Mouse (Mus musculus) E14TG2a.4 (cell line): ENCODE results near the gene Ccdc114.

Experiments used
- CTCF ChIP-seq: conservative IDR thresholded peaks from 2 replicates; pipeline ENCODE4 v1.5.1; 2014; ENCODE audit warnings: low read length
- NANOG ChIP-seq: IDR thresholded peaks from 2 replicates; pipeline ENCODE4 v1.6.1; 2014; ENCODE audit warnings: borderline replicate concordance, low read length, mixed read lengths
- POU5F1 ChIP-seq: IDR thresholded peaks from 2 replicates; pipeline ENCODE4 v1.6.1; 2014; ENCODE audit warnings: low read length, borderline replicate concordance

DNA sequence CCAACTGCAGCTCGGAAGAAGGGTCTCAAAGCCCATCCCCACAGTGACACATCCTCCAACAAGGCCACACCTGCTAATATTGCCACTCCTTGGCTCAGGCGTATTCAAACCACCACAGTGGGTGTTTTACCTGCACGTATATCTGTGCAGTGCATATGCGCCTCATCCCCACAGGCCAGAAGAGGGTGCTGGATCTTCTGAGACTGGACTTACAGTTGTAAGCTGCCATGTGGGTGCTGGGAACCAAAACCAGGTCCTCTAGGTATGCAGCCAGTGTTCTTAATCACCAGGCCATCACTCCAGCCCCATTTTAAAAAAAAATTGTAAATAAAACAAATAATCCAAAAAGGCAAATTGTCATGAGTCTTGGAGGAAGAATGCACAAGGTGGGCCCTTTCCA is 43.3 kb upstream of the Ccdc114 start:
- TF ChIP-seq CTCF (peak; percentile 37), POU5F1 (no peak), NANOG (no peak)
